Mouse (Mus musculus) gastrocnemius, postnatal 10 days (tissue): Measurements from ENCODE around the gene Sbk3. TPM values are rescaled to one million over a fixed set of nuclear protein-coding genes. Genes with fewer than 3 reads are reported as not detected.

Source experiments
- DNase-seq: peaks from one replicate; pipeline ENCODE4 v3.0.0; 2021; ENCODE audit warnings: mixed read lengths
- total RNA-seq, 2 experiments: library from RNA; stranded (reverse); gene quantifications; 2 replicates each; pipeline ENCODE4 v1.2.3; 2021

Sbk3 gene
- total RNA-seq, 2 experiments from 2014 or later = 0.28 TPM; not detected in 1

- DNase-seq = no peak
Measured at GRCm38 (mm10) chr7:4928323-4928722, 42.6 kb downstream of the Sbk3 start.

GRCm38 (mm10) chr7:4927711-4928110 is 43.3 kb downstream of the Sbk3 start:
- DNase-seq = no peak

- DNase-seq = no peak
Measured at GRCm38 (mm10) chr7:4926849-4927248, 44.1 kb downstream of the Sbk3 start.

GRCm38 (mm10) chr7:4925441-4926381 is 45.3 kb downstream of the Sbk3 start, which contains the start of gene Ssc5d:
TSS of gene Ssc5d (plus strand) at chr7:4925785.
- peak; percentile 72 for DNase-seq

- peak; percentile 49 for DNase-seq
Measured at GRCm38 (mm10) chr7:4924891-4925301, 46.1 kb downstream of the Sbk3 start.

- no peak for DNase-seq
Measured at GRCm38 (mm10) chr7:4924483-4924882, 46.5 kb downstream of the Sbk3 start.

- peak; percentile 67 for DNase-seq
Measured at GRCm38 (mm10) chr7:4923586-4924364, 47.2 kb downstream of the Sbk3 start.

GRCm38 (mm10) chr7:4922931-4923565 is 47.9 kb downstream of the Sbk3 start:
- peak; percentile 34 for DNase-seq

GRCm38 (mm10) chr7:4922508-4922907 is 48.5 kb downstream of the Sbk3 start:
- DNase-seq = peak; percentile 57

GRCm38 (mm10) chr7:4921824-4922482 is 49.0 kb downstream of the Sbk3 start, which contains the start of gene Nat14:
TSS of gene Nat14 (plus strand) at chr7:4922028.
- no peak for DNase-seq

GRCm38 (mm10) chr7:4920976-4921823 is 49.8 kb downstream of the Sbk3 start:
- DNase-seq = peak; percentile 20

GRCm38 (mm10) chr7:4920496-4920895 is 50.5 kb downstream of the Sbk3 start:
- DNase-seq = no peak

GRCm38 (mm10) chr7:4919971-4920370 is 51.0 kb downstream of the Sbk3 start:
- DNase-seq = no peak

GRCm38 (mm10) chr7:4919096-4919495 is 51.9 kb downstream of the Sbk3 start:
- no peak for DNase-seq

GRCm38 (mm10) chr7:4918681-4919080 is 52.3 kb downstream of the Sbk3 start:
- no peak for DNase-seq

- no peak for DNase-seq
Measured at GRCm38 (mm10) chr7:4917494-4917893, 53.5 kb downstream of the Sbk3 start.

GRCm38 (mm10) chr7:4915669-4916416 is 55.1 kb downstream of the Sbk3 start:
- no peak for DNase-seq
